Mouse (Mus musculus): Measurements from ENCODE around the gene Enox1. TPM values are rescaled to one million over a fixed set of nuclear protein-coding genes. Genes with fewer than 3 reads are reported as not detected.

Gene Enox1
- polyA plus RNA-seq, 1 experiment, result 0.65 TPM

DNA sequence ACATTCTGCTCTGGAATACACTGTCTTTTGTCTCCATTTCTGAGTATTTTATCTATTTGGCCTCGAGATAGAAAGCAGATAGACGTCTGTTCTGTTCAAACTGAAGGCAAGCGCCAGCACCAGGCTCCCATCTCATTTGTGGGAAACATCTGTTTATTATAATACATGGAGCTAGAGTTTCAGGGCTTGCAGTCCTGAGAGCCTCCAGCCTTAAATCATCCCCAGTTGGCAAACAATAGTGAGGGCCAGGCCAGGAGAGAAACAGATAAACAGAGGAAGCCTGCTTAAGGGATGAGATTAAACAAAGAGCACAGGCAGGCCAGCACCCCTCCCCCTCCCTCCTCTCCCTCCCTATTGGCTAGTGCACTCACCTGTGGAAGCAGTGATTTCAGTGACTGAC is 417.9 kb downstream of the Enox1 start:
- WGBS, result 55% methylated on average over 3 of the region's 3 CpGs
- no peak for TF ChIP-seq CTCF (IDR thresholded peaks at IDR 0.05; ENCODE audit: control insufficient read depth, insufficient read depth, low read length)
- no peak for TF ChIP-seq POLR2A (IDR thresholded peaks at IDR 0.05; ENCODE audit: borderline replicate concordance, control insufficient read depth, low read depth, low read length)
- Histone ChIP-seq H3K4me3 (replicated peaks; ENCODE audit: control insufficient read depth, low read depth, low read length) (no peak overlapping the region), H3K27ac (ENCODE audit: control insufficient read depth, insufficient read depth, low read depth, low read length, poor library complexity) (no peak overlapping the region), H3K4me1 (ENCODE audit: control insufficient read depth, insufficient read depth, low read length) (no peaks in the 10 kb centered on the region)

DNA sequence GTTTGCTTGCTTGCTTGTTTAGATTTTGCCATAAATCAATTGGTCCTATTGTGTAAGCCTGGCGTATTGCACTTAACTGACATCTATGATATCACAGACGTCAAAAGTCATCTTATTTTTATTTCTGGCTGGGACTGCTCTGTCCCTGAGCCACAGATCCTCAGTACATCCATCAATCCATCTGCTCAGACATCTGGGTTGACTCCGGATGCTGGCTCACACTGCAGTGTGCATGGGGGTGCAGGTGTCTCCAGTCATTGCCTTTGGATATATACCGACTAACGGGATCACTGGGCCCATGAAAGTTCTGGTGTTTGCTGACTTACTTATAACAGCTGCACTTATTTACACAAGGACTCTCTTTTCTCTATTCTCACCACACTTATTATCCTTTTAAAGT is 419.8 kb downstream of the Enox1 start:
- Histone ChIP-seq H3K4me1 (ENCODE audit: control insufficient read depth, insufficient read depth, low read length) (no peaks in the 10 kb centered on the region), H3K27ac (ENCODE audit: control insufficient read depth, insufficient read depth, low read depth, low read length, poor library complexity) (no peak overlapping the region), H3K4me3 (replicated peaks; ENCODE audit: control insufficient read depth, low read depth, low read length) (no peak overlapping the region)
- WGBS, result 86% methylated on average over 5 of the region's 5 CpGs
- no peak for TF ChIP-seq POLR2A (IDR thresholded peaks at IDR 0.05; ENCODE audit: borderline replicate concordance, control insufficient read depth, low read depth, low read length)
- TF ChIP-seq CTCF (IDR thresholded peaks at IDR 0.05; ENCODE audit: control insufficient read depth, insufficient read depth, low read length), result no peak

DNA sequence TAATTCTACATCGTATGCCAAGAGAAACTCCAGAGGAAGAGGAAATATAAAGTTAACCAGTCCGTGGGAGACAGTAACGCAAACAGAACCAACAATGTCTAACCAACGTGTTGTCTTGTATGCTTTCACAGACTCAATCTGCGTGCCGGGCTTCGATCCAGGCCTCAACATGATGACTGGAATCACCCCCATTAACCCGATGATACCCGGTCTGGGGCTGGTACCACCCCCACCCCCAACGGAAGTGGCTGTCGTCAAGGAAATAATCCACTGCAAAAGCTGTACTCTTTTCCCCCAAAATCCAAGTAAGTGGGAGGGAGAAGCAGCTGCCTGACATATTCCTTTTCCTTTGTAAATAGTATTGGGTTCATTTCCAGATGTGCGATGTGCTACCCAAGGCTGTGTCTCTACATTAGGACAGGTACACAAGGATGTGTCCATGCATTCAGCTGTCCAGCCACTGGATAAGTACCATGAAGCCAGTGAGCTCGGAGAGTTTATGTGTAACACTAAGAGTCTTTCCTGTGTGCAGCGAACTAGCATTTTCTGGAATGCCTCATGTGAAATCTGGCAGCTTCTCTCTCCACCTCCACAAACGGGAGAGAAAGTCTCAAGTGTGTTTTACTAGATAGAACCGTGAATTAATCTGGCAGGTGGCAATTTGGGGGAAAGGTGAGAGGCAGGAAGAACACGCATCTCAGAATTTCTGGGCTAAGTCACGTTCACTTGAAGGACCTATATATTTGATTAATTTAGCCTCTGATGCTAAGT is 421.1 kb downstream of the Enox1 start:
- WGBS, result 82% methylated on average over 18 of the region's 18 CpGs
- TF ChIP-seq POLR2A (IDR thresholded peaks at IDR 0.05; ENCODE audit: borderline replicate concordance, control insufficient read depth, low read depth, low read length) (no peak), CTCF (IDR thresholded peaks at IDR 0.05; ENCODE audit: control insufficient read depth, insufficient read depth, low read length) (no peak)
- no peak overlapping the region for H3K27ac ChIP-seq (ENCODE audit: control insufficient read depth, insufficient read depth, low read depth, low read length, poor library complexity)
- H3K4me1 ChIP-seq (ENCODE audit: control insufficient read depth, insufficient read depth, low read length), result no peaks in the 10 kb centered on the region
- H3K4me3 ChIP-seq (replicated peaks; ENCODE audit: control insufficient read depth, low read depth, low read length), result no peak overlapping the region

DNA sequence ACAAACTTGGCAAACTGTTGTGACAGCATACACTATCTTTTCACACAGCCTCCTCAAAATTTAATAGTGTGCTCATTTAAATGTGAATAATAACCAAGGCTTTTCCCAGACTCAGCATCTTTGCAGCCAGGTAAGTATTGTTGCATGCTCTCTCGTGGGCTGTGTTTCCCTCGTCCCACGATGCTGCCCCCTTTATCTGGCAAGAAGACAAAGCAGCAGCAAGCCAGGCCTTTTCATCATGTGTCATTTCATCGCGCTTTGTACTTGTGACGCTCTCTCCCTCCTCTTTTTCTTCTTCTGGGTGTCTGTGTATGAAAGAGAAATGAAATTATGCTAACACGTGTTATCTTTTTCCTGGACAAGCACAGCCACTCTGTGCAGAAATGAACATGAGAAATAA is 421.8 kb downstream of the Enox1 start:
- no peak for TF ChIP-seq CTCF (IDR thresholded peaks at IDR 0.05; ENCODE audit: control insufficient read depth, insufficient read depth, low read length)
- no peak for TF ChIP-seq POLR2A (IDR thresholded peaks at IDR 0.05; ENCODE audit: borderline replicate concordance, control insufficient read depth, low read depth, low read length)
- 81% methylated on average over 7 of the region's 7 CpGs for WGBS
- no peaks in the 10 kb centered on the region for H3K4me1 ChIP-seq (ENCODE audit: control insufficient read depth, insufficient read depth, low read length)
- no peak overlapping the region for H3K4me3 ChIP-seq (replicated peaks; ENCODE audit: control insufficient read depth, low read depth, low read length)
- H3K27ac ChIP-seq (ENCODE audit: control insufficient read depth, insufficient read depth, low read depth, low read length, poor library complexity), result no peak overlapping the region

DNA sequence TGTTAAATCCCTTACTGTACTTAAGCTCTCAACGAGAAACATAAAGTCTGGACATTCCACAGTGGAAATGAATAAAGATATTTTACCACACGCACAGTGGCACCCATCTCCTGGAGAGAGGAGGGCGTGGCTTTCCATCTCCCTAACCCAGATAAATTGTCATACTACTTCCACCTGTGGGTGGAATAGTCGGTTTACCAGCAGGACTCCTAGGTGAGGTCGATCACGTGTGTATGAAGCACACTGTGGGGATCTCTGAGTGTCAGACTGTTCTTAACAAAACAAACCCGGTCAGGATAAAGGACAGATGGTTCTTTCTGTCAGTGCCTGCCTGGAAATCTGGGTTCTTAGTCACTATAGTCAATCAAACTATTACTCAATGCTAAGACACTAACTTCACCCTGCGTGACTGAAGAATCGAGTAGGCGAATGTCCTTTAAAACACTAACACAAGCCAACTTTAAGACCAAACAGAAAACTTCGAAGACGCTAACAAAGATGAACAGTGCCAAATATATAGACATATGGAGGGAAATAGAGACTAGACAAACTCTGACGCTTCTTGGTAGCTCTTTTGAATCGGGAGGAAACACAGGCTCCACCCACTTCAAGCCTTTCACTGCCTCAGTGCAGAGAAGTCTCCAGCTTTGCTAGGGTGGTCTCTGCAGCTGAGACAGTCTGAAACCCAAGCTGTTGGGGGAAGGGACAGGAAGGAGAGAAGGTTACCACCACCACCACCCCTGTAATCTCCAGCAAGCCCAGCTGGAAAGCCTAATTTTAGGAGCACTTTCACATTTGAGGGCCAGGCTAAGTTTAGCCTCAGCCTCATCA is 423.8 kb downstream of the Enox1 start:
- TF ChIP-seq CTCF (IDR thresholded peaks at IDR 0.05; ENCODE audit: control insufficient read depth, insufficient read depth, low read length) (no peak), POLR2A (IDR thresholded peaks at IDR 0.05; ENCODE audit: borderline replicate concordance, control insufficient read depth, low read depth, low read length) (no peak)
- H3K27ac ChIP-seq (ENCODE audit: control insufficient read depth, insufficient read depth, low read depth, low read length, poor library complexity), result no peak overlapping the region
- 63% methylated on average over 14 of the region's 14 CpGs for WGBS
- H3K4me3 ChIP-seq (replicated peaks; ENCODE audit: control insufficient read depth, low read depth, low read length), result no peak overlapping the region
- no peaks in the 10 kb centered on the region for H3K4me1 ChIP-seq (ENCODE audit: control insufficient read depth, insufficient read depth, low read length)

DNA sequence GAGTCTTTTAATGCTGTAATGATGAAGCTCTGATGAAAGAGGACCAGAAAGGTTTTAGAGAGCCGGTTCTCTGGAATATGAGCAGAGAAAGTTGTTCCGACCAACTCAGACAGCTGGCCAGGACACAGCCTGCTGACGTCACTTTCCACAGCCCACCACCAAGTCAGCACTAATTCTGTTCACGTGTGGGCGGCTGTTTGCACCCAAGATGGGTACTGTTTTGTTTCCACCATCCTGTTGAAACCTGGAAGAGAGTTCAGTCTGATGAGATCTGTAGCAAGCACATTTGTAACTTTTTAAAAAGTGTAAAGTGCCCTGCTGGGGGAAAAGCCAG is 424.3 kb downstream of the Enox1 start:
- TF ChIP-seq POLR2A (IDR thresholded peaks at IDR 0.05; ENCODE audit: borderline replicate concordance, control insufficient read depth, low read depth, low read length) (no peak), CTCF (IDR thresholded peaks at IDR 0.05; ENCODE audit: control insufficient read depth, insufficient read depth, low read length) (no peak)
- Histone ChIP-seq H3K4me1 (ENCODE audit: control insufficient read depth, insufficient read depth, low read length) (no peaks in the 10 kb centered on the region), H3K27ac (ENCODE audit: control insufficient read depth, insufficient read depth, low read depth, low read length, poor library complexity) (no peak overlapping the region), H3K4me3 (replicated peaks; ENCODE audit: control insufficient read depth, low read depth, low read length) (no peak overlapping the region)
- WGBS, result 63% methylated on average over 5 of the region's 5 CpGs

DNA sequence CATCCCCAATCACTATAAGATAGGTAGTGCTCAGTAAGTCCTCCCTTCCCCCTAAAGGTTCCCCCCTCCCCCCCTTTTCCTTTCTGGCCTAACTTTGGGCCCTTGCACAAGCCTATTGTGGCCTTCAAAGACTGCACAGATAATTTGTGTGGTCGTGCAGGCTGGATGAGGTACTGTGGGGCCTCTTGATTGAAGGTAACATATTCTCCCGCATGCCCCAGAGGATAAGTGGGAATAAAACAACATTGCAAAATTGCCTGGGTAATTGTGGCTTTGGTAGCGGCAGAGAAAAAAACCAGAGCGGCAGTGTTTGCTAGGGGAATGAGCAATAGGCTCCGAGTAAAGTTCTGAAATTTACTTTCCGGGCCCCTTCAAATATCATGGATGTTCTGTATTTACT is 425.1 kb downstream of the Enox1 start:
- WGBS, result 80% methylated on average over 6 of the region's 6 CpGs
- Histone ChIP-seq H3K4me3 (replicated peaks; ENCODE audit: control insufficient read depth, low read depth, low read length) (no peak overlapping the region), H3K27ac (ENCODE audit: control insufficient read depth, insufficient read depth, low read depth, low read length, poor library complexity) (no peak overlapping the region), H3K4me1 (ENCODE audit: control insufficient read depth, insufficient read depth, low read length) (no peaks in the 10 kb centered on the region)
- TF ChIP-seq POLR2A (IDR thresholded peaks at IDR 0.05; ENCODE audit: borderline replicate concordance, control insufficient read depth, low read depth, low read length) (no peak), CTCF (IDR thresholded peaks at IDR 0.05; ENCODE audit: control insufficient read depth, insufficient read depth, low read length) (no peak)

DNA sequence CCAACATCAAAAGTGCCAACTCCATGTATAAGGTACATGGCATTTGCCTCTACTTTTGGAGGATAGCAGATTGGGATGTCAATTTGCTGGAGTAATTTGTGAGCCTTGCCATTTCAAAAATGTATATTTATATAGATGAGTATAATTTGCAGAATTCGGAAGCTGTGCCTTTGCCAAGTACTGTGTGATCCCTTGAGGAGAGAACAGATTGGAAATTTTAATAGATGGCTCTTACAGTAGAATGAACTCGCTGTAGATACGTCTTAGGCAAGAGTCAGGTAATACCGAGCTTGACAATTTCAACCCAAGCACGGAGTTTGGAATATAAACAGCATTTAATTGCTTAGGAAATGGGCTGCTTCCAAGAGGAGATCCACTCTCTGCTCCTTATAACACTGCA is 427.9 kb downstream of the Enox1 start:
- Histone ChIP-seq H3K4me1 (ENCODE audit: control insufficient read depth, insufficient read depth, low read length) (no peaks in the 10 kb centered on the region), H3K27ac (ENCODE audit: control insufficient read depth, insufficient read depth, low read depth, low read length, poor library complexity) (no peak overlapping the region), H3K4me3 (replicated peaks; ENCODE audit: control insufficient read depth, low read depth, low read length) (no peak overlapping the region)
- TF ChIP-seq CTCF (IDR thresholded peaks at IDR 0.05; ENCODE audit: control insufficient read depth, insufficient read depth, low read length) (no peak), POLR2A (IDR thresholded peaks at IDR 0.05; ENCODE audit: borderline replicate concordance, control insufficient read depth, low read depth, low read length) (no peak)
- WGBS, result 85% methylated on average over 5 of the region's 5 CpGs
